Mouse (Mus musculus): ENCODE data around the gene Rab44. TPM values are rescaled to one million over a fixed set of nuclear protein-coding genes. Genes with fewer than 3 reads are reported as not detected.

The Rab44 gene
- total RNA-seq, 2 experiments from 2014 or later = 188 to 286 TPM

DNA sequence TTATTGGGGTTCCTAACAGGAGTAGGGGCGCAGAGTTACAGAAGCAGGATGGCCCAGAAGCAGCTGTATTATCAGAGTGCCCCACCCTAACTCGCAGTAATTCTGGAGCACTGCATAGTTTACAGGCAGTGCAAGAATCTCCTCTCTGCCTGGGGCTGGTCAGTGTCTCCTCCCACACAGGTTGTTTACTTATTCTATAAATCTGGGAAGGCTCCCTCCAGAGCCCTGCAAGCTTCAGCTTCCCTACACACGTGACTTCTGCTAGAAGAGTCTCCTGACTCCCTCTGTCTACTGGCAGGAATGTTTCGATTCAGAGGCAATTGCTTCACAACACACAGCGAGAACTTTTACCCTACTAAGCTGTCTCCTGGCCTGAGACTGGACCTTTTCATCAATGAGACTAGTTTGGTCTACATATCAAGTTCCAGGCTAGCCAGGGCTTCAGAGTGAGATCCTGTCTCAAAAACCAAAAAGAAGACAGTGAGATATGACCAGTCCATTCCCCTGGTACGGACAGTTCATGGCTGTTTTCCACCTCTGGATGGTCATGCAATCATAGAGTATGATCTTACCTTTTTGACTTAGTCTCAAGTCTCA, 9.7 kb downstream of the Rab44 start:
- ATAC-seq (replicated peaks; ENCODE audit: poor library complexity) = no peak

DNA sequence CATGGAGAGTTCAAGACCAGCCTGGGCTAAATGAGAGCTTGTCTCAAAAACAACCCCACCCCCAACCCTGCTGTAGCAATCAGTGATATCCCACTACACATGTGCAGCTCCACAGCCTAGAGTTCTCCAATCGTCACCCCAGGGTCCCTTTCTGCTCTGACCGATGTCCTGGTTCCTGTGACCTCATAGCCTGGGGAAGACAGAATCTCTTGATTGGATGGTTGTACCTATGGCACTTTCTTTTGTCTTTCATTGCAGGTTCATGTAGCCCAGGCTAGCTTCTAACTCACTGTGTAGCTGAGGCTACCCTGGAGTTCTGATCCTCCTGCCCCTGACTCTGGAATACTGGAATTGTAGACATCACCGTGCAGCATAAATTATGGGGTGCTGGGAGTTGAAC, 12.6 kb downstream of the Rab44 start:
- ATAC-seq (replicated peaks; ENCODE audit: poor library complexity) = no peak

DNA sequence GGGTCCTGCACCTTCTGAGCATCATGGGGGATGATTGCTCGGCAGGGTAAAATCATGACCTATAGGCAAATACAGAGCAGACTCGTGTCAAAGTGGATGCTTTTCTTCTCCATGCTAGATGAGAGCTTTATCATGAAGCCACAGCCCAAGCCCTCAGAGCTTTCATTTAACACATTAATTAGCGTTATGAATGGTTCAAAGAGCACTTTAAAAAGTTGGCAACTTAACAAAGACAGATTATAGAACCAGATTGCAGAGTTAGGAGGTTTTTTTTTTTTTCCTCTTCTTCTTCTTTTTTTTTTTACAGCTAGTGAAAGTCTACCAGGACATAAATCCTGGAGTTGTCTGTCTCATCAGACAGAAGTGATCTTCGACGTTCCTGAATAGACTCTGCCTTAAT, 15.4 kb downstream of the Rab44 start:
- no peak for ATAC-seq (replicated peaks; ENCODE audit: poor library complexity)

DNA sequence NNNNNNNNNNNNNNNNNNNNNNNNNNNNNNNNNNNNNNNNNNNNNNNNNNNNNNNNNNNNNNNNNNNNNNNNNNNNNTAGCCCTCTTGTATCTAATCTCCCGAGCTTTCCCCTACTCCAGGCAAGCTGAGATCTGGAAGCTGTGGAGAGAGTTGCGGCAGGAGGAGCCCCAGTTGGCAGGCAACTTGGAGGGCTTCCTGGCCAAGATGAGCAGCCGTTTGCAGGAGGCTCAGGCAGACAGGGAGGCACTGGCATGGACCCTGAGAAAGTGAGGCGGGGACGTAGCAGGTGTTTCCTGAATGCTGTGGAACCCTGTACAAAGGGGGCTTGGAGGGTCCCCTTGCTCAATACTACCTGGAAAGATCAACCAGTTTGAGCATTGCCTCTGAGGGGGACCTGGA, 21.1 kb downstream of the Rab44 start:
- ATAC-seq (replicated peaks; ENCODE audit: poor library complexity) = no peak

DNA sequence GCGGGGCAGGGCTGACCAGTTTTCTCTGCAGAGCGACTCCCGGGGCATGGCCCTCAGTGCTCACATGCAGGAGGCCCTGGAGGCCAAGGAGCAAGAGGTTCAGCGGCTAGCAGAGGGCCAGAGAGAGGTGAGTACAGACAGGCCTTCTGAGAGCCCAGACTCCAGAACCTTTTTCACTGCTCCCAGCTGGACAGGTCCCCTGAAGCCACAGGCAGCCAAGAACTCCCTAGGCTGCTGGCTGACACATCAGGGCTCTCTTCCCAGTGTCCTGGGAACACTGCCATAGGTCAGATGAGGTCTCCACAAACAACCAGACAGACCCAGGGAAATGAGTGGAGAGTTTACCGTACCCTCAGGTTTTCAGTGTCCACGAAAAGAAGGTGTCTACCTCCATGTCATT, 22.3 kb downstream of the Rab44 start:
- no peak for ATAC-seq (replicated peaks; ENCODE audit: poor library complexity)

DNA sequence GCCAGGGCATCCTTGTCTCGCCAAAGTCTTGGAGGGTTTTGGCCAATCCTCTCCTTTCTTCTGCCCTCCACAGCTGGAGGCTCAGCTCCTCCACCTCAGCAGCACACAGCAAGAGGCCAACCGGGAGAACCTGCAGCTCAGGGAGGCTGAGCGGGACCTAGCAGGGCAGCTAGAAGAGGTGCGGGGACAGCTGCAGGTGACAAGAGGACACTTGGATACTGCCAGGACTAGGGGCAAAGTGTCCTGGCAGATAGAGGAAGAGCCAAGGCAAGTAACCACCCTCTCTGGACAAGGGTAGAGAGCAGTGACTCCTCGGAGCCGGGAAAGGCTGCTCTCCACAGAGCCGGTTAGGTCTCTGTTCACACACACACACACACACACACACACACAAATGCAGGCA, 24.0 kb downstream of the Rab44 start:
- ATAC-seq (replicated peaks; ENCODE audit: poor library complexity) = no peak

DNA sequence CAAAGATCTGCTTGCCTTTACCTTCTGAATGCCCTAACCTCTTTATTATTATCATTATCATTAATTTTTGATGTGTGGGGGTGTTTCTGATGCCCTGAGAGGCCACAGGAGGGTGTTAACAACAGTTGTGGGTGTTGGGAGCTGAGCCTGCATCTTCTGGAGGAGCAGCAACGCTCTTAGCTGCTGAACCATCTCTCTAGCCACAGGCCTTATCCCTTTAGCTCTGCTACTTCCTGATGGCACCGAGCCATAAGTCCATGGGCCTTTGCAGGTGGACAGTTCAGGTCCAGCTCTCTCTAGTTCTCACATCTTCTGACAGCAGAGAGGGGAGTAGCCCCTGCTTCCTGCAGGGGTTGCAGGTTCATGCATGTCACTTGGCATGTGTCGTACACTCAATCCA, 27.6 kb downstream of the Rab44 start:
- ATAC-seq (replicated peaks; ENCODE audit: poor library complexity) = no peak

DNA sequence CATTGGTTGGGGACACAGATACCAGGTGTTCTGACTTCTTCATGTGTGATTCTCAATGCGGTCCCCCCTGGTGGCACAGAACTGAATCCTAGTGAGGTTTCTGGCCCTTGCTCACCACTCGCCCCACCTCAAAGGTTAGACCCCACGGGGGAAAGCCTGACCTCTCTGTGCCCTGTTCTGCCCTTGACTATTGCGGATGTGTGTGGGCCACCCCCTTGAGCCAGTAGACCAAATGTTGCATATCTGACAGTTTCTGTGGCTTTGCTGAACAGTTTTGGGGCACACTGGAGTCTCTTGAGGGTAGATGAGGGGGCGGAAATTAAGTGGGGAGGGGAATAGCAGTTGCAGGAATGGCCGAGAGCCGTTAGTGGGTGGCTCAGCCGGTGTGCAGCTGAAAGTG, 29.3 kb downstream of the Rab44 start:
- peak; percentile 56 for ATAC-seq (replicated peaks; ENCODE audit: poor library complexity)

DNA sequence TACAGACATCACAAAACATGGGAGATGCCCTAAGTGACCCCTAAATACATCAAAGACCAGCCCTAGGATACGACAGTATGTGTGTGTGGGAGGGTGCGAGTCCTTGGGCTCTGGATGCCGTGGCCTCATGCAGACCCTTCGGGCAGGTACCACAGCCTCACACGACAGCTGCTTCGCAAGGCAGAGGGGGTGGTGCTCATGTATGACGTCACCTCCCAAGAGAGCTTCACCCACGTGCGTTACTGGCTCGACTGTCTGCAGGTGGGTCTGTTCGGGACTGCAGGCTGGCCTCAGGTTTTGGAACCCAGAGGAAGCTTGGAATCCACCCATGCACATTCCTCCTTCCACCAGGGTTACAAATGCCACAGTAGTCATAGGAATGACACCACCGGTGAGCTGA, 31.2 kb downstream of the Rab44 start:
- no peak for ATAC-seq (replicated peaks; ENCODE audit: poor library complexity)

DNA sequence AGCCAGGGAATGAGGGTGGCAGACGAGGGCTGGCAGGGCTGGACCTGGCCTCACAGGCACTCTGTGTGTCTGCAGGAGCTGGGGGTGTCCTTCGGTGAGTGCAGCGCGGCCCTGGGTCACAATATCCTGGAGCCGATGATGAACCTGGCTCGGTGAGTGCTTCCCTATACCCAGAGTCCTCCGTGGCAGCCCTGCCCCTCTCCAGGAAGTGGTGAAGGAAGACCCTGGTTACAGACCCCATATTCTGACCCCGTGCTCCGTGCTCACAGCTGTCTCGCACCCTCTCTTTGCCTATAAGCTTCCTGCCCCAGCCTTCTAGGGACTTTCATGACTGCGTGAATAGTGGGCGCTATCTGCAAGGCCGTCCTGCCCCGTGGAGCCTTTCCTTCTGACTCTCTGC, 33.3 kb downstream of the Rab44 start:
- ATAC-seq (replicated peaks; ENCODE audit: poor library complexity) = no peak

DNA sequence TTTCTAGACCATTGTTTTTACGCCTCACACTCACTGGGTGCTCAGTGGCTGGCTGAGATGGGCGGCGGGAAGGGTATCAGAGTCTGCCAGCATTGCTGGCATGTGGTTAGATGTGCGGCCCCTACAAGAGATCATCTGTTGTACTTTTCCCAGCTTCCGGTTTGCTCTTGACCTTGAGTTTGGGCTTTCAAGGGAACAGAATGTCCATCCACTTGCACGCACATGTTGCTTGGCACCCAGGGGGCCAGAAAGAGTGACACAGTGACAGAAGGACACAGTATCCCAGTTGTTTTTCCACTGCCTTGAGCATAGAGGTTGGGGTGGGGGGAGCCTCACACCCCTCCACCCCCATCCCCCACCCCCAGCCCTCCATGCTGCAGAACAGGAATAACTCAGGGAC, 33.8 kb downstream of the Rab44 start:
- no peak for ATAC-seq (replicated peaks; ENCODE audit: poor library complexity)

DNA sequence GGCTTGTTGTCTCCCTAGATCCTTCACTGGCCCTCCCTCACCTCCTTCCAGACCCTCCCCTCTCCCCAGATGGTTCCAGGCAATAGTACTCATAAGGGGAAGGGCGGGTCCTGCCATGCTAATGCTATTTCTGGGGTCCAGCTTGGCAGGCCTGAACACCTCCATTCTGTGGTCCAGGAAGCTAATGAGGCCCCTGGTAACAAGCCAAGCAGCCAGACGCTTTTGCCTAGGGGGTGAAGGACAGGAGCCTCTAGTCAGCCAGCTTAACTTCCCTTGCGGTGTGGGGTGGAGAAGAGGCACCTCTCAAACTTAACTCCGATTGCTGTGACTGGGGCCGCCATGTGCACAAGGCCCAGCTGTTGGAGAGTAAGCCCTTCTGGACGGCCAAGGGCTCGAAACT, 35.8 kb downstream of the Rab44 start:
- 0 out of 2 replicates have a peak, but pooled peaks have one; percentile 15 for ATAC-seq (replicated peaks; ENCODE audit: poor library complexity)

DNA sequence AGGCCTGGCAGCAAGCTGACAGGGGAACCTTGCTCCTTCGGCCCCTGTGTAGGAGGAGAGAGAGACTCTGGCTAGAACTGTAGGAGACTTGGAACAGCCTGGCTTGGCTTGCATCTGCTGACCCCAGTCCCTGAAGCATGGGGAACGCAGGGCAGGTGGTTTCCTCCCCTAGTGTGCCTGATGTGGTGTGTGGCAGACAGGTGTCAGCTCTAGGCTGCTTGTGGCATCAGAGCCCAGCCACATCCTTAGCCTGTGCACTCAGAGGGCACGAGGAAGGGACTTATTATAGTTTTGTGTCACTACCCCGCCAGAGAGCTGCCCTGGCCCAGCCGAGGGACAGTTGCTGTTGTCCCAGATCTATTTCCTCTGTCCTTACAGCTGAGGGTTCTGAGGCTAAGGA, 38.6 kb downstream of the Rab44 start:
- ATAC-seq (replicated peaks; ENCODE audit: poor library complexity) = no peak

DNA sequence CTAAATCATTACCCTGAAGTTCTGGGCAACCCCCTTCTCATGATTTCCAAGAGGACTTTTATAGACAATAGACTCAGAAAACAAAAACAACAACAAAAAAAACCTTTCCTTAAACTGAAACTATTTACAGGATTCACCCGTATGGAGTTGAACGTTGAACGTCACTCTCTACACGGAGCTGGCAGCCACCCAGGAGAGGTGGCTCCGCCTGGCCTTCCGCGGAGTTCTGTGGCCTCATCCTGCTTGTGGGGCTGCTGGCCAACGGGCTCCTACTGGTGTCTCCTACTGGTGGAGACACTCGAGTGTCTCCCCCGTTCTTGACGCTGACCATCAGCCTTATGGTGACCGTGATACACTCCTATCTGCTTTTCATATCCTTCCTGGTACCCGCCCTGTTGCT, 40.3 kb downstream of the Rab44 start:
- 0 out of 2 replicates have a peak, but pooled peaks have one; percentile 21 for ATAC-seq (replicated peaks; ENCODE audit: poor library complexity)

DNA sequence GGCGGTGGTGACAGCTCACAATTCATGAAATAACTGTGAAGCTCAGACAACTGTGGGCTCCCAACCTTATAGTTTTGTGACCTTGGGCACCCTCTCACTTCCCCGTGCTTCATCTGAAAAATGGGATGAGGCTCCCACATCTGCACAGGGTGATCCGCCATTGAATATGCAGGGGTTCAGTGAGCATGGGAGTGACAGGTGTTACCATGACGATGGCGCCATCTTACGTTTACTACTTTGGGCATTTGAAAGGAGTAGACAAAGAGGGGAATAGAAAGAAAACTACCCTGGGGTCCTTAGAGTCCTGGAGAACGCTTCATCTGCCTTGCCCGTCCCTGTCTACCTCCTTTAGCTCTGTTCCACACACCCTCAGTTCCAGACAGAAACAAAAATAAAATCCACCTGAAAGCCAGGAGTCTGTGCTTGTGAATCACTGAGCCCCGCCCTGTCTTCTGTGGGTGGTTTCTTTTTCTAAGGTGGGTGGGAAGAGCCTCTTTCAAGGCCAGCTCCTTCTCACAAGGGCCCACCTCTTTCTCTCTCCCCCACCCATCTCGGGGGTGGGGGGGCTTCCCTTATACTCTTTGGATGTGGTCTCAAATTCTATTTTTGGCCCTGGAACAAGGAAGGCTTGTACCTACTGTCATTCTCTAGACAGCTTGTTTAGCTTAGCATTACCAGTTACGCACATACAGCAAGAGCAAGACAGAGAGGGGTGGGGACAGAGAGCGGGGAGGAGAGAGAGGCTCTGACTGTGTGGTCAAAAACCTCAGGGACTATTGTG, 41.6 kb downstream of the Rab44 start:
- no peak for ATAC-seq (replicated peaks; ENCODE audit: poor library complexity)

DNA sequence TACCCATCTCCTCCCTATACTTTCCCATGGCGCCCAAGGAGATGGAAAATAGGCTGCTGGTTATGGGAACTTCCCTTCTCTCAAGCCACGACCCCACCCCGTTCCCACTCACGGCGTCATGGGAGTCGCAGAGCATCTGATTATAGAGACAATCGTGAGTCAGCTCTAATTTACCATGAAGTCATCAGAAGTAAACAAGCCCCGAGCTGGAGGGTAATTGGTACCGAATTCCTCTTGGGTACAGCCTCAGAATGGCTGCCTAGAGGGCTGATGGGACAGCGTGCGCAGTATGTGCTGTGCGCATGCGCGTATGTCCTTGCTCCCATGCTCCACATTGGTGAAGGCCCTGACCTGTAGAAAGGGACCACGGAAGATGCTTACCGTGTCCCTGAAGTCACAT, 42.5 kb downstream of the Rab44 start:
- no peak for ATAC-seq (replicated peaks; ENCODE audit: poor library complexity)

DNA sequence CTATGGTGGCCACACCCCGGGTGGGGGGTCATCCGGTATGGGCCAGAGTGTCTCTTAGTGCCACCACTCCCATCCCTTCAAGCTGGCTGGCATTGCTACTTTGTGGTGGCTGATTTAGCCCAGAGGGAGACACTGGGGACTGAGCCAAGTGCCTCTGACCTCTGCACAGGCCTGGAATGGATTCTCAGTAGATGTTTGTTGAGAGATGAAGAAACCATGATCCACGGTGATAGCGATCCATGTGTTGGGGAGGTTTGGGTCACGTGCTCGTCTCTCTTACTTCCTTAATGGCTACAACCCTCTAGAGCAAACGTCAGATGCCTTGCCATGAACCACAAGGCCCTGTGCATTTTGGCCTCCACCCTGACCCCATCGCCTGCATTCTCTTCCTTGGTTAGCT, 42.9 kb downstream of the Rab44 start:
- 0 out of 2 replicates have a peak, but pooled peaks have one; percentile 16 for ATAC-seq (replicated peaks; ENCODE audit: poor library complexity)

DNA sequence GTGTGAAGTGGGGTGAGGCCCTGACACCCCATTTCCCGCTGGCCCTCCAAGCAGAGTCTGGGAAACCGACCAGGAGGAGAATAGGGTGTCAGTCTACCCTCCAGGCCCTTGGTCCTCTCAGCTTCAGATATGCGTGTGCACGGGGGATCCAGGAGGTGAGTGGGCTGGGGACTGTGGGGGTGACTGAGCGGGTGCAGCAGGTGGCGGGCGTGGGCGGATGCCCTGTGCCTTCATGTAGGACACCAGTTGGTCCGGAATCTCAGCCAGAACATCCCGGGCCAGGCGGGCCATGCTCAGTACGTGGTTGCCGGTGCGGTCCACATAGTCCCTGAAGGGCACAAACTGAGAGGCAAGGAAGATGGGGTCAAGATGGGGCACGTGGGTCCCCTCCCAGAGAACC, 45.0 kb downstream of the Rab44 start:
- ATAC-seq (replicated peaks; ENCODE audit: poor library complexity) = no peak

DNA sequence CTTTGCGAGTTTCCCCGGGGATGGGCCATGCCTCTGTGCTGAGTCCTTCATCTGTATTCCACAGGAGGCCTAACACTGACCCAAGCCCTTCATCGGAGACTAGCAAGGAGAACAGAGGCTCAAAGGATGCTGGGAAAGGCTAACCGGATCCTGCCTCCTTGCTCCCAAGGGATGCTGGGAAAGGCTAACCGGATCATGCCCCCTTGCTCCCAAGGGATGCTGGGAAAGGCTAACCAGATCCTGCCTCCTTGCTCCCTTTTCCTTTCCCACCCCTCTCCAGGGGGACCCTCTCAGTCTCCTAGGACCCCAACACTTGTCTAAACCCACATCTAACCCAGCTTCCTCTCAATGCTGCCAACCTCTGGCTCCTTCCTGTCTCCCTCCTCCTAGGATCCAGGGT, 45.4 kb downstream of the Rab44 start:
- no peak for ATAC-seq (replicated peaks; ENCODE audit: poor library complexity)

DNA sequence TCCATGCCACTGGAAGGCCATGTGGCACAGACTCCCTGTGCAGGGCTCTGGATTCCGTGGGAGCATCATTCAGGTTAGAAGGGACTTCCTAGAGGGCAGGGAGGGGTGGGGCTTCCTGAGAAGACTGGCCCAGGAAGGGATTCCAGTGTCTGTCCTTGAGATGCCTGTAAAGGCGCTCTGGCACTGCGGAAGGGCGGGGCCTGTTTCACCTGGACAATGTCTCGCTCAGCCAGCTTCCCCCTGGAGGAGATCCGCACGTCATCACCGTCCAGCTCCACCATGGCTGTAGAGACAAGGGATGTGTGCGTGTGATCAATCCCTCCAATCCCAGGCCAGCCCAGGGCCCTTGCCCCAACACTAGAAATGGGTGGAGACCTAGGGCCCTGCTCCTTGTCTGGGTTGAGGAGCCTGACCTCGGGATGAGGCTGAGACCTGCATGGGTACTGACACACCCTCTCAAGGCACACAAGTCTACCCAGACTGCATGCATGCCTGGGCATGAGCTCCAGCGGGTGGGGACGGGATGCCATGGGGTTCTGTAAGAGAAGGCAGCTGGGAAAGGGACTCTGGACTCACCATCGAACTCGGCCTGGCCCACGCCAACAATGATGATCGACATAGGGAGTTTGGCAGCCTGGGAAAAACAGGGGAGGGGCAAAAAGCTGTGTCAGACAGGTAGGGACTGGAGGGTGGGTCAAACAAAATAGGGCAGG, 46.0 kb downstream of the Rab44 start:
- ATAC-seq (replicated peaks; ENCODE audit: poor library complexity) = no peak

DNA sequence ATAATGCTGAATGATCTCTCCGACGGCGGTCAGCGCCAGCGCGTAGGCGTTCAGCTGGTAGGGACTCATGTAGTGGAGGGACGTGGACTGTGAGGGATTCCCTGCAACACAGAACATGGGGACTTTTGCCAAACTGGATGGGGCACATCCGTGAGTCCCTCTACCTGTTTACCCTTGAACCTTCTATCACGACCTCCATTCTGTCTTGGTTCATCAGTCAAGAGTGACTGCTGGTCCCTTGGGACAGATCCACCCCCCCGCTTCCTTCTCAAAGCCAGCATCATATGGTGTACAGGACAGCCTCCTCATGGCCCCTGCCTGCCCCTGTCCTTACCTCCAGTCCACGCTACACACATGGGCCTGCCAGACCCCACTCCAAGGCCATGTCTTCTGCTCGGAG, 48.4 kb downstream of the Rab44 start:
- ATAC-seq (replicated peaks; ENCODE audit: poor library complexity) = no peak

DNA sequence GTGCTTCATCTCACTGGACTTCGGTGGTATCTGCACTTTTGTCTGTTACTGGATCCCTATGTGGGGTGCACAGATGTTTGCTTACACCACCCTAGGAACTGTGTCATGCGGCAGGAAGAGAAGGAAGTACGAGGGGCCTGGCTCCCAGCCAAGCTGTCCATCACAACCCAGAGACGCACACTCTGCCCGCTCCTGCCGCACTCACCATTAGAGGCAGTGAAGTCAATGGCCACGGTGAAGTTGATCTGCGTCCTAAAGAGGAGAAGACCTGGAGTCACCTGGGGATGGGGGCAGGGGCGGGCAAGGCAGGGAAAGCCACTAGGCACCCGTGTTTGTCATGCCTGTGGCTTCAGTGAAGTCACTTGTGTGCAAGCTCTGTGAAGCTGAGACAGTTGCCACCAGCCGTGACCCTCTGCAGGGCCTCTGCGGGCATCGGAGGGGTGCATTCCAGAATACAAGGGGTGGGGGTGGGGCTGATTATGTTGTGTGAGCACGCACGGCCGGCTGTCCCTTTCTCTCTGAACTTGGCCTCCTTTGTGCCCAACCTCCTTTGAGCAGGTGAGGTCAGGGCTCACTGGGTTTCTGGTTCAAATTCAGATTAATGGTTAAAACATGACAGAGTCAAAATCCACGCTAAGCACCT, 50.6 kb downstream of the Rab44 start:
- ATAC-seq (replicated peaks; ENCODE audit: poor library complexity) = peak; percentile 78
